Mouse (Mus musculus): ENCODE measurements around the gene Gm44973.

Gm44973 gene

DNA sequence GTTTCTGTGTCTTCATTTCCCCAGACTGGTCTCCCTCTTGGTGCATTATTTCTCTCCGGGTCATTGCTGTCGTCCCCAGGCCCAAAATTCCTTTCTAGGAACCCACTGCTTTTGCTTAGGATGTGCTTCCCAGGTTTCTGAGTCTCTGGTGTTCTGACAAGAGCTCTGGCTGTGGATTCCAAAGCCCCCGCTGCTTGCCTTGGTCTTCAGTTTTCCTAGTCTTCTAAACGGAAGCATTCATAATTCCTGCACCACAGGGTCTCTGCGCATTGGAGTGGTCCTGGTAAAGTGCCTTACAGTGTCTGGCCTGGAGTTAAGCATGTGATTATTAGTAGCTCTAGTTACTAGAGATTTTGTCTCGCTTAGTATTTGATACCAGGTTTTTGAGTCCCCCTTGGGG, 65.5 kb downstream of the Gm44973 start:
- no peak for DNase-seq (ENCODE audit: low spot score)

DNA sequence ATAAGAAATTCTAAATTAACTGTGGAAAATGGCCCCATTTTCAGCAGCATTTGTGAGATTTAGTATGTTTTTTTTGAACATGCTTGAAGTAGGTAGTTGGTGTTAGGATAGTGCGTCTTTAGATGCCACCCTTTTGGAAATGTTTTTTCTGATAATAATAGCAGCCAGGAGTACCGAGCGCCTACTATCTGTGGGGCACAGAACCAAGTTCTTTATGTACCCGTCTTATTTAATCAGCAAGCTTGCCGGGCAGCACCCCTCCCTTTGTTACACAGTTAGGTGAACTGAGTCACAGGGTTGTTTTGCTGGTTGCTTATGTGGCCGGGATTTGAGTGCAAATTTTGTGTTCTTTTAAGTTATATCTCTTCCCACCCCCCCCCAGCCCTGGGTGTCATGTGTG, 65.9 kb downstream of the Gm44973 start:
- DNase-seq (ENCODE audit: low spot score) = no peak

- no peak for DNase-seq (ENCODE audit: low spot score)
Observed at GRCm38 (mm10) chr7:5081939-5082338, 66.6 kb downstream of the Gm44973 start.
